Mouse (Mus musculus): ENCODE data around the gene Zfp706.
A peak's percentile ranks its signal among the peaks of the same experiment; 100 is the strongest.

Zfp706 gene

DNA sequence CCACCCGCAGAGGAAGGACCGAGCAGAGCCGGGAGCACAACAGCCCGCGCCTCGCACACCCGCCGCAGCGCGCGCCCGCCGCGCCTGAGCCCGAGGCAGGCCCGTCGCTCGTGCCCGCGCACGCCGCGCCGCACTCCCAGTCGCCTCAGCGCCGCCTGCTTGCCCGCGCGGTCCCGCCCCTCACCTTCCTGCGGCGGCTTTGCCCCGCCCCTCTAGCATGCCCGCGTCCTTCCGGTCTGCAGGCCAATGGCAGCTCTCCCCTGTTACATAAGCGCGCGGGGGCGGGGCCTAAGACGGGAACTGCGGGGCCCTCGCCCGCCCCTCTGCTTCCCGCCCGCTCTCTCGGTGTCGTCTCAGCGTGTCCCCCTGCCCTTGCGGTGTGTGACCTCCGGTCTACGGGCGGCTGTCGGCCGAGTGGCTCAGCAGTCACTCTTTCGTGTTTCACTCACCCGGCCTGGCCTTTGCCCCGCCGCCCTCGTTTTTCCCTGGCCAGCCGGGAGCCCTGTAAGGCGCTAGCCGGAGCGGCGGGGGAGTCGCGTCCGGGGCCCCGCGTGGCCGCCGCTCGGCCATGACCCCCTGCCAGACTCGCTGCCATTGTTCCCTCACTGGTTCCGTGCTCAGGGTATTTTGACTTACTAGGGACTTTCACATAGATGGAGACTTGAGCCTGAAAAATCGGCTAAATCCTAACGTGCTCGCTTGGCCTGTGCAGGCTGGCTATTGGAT is at the start of gene Zfp706:
Gene Zfp706, minus strand, starts transcription at position 541 of the 726 bp plus-strand sequence.
- DNase-seq (ENCODE audit: low spot score in 2 of 2), result peak; percentile 98

DNA sequence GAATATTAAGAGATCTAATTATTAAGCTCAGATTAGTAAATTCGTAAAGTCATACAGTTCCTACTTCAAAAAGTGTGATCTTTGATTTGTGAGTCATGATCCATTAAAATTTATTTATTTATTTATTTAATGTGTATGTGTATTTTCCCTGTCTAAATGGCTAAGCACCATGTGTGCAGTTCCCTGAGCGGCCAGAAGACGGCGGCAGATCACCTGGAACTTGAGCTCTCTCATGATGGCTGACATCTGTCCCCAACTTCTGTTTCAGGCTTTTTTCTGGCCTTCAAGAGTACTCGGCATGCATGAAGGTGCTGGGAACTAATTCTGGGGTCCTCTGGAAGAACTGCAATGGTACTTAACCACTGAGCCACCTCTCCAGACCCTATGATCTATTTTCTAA is 47.0 kb upstream of the Zfp706 start:
- no peak for DNase-seq (ENCODE audit: low spot score in 2 of 2)

DNA sequence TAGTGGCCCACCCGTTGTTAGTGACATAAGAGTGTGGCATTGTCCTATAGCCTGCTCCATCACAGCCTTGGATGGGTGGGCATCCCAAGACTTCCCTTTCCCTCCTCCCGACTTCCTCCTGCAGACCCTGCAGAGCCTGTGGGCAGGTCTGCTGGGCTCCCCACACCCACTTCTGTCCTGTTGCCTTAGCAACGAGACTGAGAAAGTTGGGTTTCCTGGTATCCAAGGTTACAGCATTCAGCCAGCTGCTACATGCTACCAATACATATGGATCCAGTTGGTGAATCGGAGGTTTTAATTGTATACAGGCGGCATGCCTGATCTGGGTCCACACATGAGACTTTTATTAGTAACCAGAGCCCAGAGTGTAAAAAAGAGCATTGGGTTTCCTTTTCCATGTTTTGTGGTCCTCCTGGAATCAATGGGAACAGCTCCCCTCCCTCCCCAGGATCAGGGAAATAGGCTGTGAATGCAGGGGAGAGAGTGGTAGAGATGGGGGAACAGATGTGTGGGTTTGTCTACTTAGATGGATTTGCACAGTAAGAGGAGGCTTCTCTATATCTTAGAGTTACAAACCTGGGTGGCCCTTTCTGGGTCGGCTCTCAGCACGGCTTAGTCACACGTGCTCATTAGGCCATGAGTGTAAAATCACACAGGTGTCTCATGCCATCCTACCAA is 45.7 kb upstream of the Zfp706 start:
- DNase-seq (ENCODE audit: low spot score in 2 of 2), result peak; percentile 74 to 83

DNA sequence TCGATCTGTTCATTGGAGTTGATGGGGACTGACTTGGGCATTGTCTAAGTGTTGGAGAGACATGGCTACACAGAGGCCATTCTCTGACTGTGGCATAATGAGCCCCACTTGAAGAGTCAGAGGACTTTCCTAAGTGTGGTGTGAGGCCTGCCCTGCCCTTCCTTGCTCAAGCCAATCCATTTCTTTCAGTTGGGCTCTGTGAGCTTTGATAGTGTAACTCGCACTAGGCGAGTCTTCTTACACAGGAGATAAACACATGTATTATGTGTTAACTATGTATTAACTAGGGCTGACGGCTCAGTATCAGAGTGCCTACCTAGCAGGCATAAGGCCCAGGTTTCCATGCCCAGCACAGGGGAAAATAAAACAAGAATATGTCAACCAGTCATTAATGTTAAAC is 39.8 kb upstream of the Zfp706 start:
- DNase-seq (ENCODE audit: low spot score in 2 of 2), result no peak

DNA sequence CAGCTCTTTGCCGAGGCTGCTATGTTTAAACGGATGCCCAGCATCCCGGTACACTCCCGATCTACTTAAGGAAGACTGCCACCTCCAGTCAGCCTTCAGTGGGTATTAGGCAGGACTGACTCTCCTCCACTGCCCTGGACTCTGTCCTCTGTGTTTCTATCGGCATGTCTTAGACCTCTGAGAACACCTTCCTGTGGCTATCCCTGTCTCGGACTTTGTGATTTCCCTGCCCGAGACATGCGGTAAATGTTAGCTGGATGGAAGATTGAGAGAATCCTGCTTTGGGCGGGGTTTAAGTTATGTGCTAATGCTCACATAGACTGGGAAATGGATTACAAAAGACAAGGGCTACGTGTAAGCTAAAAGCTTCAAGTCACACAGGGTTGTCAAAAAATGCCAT is 39.0 kb upstream of the Zfp706 start:
- DNase-seq (ENCODE audit: low spot score in 2 of 2), result no peak

DNA sequence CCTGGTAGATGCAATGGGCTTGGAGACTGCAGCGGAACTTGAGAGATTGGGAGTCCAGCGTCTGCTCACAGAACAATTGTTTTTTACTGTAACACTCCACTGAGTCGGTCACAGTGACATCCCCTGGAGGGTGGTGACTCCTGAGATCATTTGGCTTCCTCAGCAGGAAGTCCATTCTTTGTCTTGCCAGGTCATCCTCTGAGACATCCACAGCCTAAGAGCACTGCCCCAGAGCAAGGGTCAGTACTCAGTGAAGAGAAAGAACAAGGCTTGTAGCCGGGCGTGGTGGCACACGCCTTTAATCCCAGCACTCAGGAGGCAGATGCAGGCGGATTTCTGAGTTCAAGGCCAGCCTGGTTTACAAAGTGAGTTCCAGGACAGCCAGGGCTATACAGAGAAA is 38.6 kb upstream of the Zfp706 start:
- no peak for DNase-seq (ENCODE audit: low spot score in 2 of 2)

DNA sequence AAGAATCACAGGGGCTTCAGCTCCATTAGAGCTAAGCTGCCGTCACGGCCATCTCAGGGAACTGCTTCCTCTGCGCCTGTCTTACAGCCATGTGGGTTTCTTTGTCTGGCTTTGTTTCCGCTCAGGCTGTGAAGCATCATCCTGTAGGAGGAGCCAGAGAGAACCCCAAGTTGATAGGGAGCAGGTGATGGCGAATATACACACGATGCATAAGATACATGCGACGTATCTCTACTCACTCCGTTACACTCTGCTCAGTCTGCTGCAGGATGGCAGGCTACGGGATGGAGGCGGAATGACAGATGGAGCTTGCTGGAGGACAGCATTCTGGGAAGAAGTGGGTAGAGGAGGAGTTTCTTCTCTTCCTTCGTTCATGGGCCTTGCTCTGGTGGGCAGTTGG is 37.9 kb upstream of the Zfp706 start:
- peak; percentile 67 to 72 for DNase-seq (ENCODE audit: low spot score in 2 of 2)

DNA sequence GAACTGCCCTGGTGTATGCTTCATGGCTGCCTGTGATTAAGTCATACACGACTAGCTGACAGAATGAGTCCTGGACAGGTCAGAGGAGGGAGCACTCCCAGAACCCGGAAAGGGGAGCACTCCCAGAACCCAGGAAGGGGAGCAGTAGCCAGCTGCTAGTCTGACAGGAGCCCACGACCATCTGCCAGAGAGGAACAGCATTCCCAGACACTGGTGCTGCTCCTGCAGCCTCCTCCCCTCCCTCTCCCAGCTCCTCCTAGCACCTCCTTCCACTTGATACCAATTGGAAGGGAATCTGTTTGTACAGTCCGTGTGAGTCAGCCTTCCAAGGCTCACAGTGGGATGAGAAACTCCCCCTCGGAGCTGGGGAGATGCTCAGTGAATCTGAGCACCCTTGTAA is 35.0 kb upstream of the Zfp706 start:
- peak; percentile 76 to 79 for DNase-seq (ENCODE audit: low spot score in 2 of 2)

DNA sequence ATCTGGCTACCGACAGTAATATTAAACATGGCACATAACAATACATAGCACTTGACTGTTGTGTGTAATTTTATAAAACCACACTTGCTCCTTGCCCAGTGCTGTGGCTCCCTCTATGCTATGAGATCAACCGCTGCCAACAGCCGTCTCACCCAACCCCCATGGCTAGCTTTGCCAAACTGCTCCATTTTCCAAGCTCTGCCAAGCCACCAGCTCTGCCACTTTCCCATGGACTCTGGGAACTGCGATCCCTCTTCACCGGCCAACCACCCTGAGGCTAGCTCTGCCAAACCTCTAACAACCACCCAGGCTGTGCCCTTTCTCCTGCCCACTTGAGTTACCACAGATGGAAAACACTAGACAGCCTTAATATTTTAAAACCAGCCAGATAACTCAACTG is 33.6 kb upstream of the Zfp706 start:
- DNase-seq (ENCODE audit: low spot score in 2 of 2), result no peak

DNA sequence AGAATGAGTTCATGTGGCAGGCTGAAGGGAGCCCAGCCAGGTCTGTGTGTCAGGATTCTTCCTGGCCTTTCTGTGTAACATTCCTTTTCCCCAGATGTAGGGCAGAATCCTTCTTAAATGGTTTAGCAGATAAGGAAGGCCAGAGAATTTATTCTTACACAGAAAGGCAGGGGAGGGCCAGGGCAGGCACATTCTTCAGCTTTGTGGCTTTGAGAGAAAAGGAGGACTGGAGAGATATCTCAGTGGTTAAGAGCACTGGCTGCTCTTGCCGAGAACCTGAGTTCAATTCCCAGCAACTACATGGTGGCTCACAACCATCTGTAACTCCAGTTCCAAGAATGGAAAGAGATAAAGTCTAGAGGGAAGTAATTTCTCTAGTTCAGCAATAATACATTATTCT is 31.1 kb upstream of the Zfp706 start:
- DNase-seq (ENCODE audit: low spot score in 2 of 2), result no peak

DNA sequence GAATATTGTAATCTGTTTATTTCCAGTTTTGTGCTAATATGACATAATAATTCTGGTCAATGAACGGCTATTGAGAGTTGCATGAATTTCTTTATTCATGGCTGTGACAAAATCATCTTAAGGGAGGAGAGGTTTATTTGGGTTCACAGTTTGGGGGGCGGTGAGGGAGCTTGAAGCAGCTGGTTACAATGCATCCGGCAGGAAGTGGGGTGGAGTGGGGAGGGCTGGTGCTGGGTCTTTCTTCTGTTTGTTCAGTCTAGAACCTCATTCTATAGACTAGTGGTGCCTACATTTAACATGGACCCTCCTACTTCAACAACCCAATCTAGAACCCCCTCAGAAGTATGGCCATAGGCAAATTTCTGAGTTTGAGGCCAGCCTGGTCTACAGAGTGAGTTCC is 30.1 kb upstream of the Zfp706 start:
- DNase-seq (ENCODE audit: low spot score in 2 of 2), result no peak

DNA sequence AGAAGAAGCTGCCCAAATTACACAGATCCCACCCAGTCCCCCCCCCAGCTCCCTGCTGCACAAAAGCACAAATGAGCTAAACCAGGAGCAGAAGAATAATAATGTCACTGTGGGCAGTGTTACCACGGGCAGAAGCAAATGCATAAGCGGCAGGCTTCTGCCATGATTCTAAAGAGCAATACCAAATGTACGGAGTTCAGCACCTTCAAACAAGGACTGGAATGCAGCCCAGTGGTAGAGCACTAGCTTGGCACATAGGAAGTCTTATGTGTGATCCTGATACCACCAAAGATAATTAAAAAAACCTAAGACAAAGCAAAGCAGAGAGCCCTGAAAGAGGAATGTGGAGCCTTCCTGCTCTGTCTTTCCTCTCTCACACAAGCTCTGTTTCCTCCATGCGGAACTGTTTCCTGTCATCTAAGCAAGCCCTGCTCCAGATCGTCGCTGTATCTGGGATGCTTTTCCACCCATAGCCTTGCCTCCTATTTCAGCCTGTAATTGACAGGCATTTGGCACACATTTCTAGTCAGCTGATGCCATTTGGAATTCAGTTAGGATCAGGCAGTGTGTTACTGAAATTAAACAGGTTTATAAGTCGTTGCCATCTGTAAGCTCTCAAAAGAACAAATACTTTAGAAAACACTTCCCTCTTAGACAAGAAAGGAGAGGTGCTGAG is 29.0 kb upstream of the Zfp706 start:
- peak in 1 of 2 experiments; percentile 55 for DNase-seq (ENCODE audit: low spot score in 2 of 2)

DNA sequence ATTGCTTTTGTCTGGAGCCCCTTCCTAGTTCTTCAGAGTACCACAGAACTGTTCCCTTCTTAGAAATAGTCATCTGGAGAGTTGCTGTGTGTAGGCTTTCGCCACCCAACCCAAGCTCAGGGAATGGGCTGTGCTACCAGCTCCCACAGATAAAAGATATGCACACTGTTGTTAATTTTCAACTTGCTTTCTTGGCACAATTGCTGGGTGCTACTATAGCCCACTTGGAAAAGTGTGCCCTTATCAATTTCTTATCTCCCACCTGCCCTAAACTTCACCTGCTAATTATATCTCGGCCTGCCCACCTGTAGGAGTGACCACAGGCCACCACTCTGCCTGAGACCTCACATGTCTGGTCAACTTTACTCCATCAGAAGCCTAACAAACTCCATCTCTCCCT is 26.6 kb upstream of the Zfp706 start:
- no peak for DNase-seq (ENCODE audit: low spot score in 2 of 2)

DNA sequence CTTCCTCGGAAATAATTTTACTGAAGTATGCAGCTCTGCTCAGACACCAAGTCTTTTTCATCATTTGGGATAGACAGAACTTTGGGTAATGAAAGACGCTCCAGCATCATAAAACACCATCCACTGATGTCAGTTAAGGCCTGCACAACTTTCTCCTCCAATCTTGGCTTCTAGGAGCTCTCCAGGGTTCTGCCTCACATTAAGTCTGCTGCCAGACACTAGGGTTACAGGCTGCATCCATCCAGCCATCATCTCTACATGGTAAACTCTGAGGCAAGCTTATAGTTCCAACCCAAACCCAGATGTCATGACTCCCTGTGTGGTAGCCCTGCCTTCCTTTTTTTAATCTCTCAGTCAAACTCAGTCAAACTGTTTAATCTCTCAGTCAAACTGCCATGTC is 25.9 kb upstream of the Zfp706 start:
- no peak for DNase-seq (ENCODE audit: low spot score in 2 of 2)

DNA sequence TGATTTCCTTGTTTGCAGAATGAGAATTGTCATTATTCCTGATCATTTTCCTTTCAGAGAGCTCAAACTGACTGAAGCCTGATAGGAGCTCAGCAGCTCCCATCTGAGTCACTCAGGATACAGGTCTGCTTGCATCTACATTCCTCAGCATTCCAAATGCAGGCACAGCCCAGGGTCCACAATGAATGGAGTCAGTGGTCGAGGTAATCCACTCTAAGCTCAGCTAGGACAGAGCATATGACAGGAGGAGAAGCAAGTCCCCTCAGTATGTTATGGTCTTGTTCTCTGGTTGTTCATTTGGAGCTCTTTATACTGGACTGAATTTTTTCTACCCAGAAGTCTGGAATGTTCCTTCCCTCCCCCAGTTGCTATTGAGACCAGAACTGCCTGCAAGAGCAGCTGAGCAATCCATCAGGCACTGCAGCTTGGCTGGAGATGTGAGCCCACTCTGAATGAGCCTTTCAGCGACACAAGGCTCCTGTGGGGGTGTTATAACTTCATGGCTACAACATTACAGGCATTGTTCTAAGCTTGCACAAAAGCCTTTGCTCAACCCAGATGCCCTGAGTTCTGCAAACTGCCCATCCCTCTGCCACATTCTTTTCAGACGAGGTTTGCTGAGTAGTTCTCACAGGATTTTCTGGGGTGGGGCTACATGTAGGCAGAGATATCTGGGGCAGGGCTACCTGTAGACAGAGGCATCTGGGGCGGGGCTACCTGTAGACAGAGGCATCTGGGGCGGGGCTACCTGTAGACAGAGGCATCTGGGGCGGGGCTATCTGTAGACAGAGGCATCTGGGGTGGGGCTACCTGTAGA is 24.0 kb upstream of the Zfp706 start:
- peak in 1 of 2 experiments; percentile 61 for DNase-seq (ENCODE audit: low spot score in 2 of 2)

DNA sequence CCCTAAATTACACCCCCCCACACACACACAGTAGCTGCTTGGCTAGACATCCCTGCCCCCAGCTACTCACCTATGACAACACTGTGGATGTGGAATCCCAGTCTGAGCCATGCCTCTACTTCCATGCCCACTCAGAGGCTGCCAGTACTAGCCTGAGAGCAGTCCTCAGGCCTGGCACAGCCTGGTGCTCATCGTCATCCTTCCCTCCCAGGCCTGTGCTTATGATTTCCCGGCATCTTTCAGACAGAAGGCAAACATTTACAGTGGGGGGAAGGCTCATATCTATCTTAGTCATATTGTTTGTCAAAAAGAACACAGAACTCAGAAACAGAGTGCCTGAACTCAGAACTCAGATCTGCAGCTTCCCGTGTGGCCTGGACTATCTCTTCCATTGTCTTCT is 23.4 kb upstream of the Zfp706 start:
- no peak for DNase-seq (ENCODE audit: low spot score in 2 of 2)

DNA sequence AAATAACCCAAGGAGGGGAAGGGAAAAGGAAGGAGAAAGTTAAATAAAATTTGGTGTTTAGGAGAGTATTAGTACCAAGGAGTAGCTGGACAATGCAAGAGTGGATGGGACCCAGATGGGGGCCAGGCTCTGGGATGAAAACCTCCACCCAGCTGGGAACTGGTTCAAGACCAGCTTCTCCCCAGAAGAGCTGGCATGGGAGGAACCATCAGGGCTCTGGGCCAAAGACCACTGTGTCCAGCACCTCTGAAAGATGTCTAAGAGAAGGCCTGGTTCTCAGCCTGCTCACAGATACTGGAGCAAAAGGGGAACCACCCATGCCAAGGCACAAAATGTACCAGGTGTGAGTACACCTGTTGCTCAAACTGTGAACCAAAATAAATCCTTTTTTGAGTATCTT is 20.4 kb upstream of the Zfp706 start:
- no peak for DNase-seq (ENCODE audit: low spot score in 2 of 2)

DNA sequence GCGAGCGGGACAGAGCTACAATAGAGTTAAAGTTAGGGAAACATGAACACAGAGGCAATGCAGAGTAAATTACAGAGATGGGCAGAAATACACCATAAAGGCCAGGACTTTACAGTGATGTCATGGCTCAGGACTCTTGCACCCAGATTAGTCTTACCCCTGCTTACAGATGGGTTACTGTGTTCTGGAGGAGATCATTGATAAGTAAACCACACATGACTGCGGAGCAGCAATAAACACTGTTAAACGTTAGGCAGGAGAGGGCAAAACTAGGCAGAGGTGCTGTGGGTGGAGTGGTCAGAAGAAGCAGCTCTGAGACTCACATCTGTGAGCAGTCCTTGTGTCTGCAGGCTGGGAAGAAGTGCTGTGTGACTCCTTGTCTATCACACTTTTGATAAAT is 18.9 kb upstream of the Zfp706 start:
- no peak for DNase-seq (ENCODE audit: low spot score in 2 of 2)

DNA sequence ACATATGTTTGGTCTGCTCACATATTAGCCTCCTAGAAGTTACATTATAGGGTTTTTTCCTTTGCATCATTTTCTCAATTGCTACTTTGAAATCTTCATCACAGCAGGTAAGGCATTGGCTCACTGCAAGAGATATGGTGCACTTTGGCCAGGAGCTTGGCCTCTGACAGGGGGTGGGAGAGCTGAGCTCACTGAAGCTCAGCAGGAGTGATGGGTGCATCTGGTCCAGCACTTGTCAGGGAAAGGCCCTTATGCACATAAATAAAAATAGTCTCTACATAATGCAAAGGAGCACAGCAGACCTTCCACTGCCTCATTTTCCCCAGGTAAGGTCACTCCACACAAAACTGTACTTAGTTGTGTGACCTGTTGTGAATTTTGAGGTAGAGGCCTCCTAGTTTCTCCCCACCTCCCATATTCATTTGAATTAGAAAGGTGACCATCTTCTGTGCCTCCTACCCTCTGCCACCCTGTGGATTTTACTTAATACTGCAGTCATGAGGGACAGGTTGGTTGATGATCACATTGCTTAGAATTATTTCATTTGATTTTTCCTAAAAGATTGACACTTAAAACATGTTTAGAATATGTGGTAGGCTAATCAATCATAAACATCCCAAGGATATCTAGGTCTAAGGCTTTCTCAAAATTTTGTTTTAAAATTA is 13.1 kb upstream of the Zfp706 start:
- DNase-seq (ENCODE audit: low spot score in 2 of 2), result no peak

DNA sequence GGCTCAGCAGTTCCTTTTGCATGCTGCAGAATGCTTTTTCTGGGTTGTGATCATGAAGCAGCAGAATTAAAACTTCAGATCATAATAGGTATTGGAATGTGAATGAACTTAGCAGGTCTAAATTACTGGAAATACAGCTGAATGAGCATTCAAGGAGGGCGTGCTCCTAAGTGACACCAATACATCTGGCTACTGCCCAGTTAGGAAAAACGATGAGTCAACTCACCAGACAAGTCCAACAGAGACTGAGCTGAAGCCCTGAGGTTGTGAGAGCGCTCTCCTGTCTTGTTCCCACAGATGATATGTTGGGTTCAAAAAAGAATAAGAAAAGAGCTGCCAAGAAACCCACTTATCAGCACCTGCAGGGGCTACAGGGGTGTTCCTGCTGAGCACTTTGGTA is 11.9 kb upstream of the Zfp706 start:
- no peak for DNase-seq (ENCODE audit: low spot score in 2 of 2)

DNA sequence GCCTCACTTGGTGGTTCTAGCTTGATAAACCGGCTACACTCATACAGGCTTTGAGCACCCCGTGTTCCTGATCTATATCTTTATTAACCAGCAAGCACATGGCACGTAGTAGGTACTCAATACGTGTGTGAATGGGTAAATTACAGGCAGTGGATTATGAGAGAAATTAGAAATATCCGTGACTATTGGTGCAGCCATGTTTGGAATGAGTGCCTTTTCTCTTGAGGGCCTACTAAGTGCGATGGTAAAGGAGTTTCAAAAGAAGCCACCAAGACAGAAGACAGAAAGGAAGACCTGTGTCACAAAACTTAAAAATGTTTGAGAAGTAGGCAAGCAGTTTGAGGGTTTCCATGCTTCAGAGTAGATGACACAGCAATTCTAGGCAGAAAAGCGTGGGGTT is 4.3 kb upstream of the Zfp706 start:
- DNase-seq (ENCODE audit: low spot score in 2 of 2), result no peak

DNA sequence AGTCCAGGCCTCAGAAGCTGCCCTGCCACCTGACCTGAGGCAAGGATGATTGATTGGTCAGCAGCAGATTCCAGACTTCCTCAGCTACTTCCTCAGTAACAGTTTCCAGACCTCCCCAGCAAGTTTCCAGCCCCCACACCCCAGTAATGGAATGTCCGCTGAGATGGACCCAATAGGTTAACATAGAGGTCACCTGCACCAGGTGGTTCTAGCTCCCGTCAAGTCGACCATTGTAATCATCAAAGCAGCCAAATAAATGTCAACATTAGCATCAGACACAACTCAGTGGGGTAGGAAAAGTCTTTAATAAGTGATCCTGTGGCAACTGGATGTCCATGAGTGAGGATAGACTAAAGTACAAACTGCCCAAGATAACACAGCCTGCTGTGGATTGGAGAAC is 3.7 kb upstream of the Zfp706 start:
- no peak for DNase-seq (ENCODE audit: low spot score in 2 of 2)
